Mouse (Mus musculus) lung, adult 2 months (tissue): ENCODE data around the gene P2ry13.

Source experiments
- CTCF ChIP-seq: fragments of 200-500 bp; IDR thresholded peaks from 2 replicates; pipeline ENCODE4 v1.5.1; 2011; ENCODE audit warnings: mild to moderate bottlenecking, low read length, control low read depth; ENCODE audit not compliant: insufficient read depth
- POLR2A ChIP-seq: fragments of 200-500 bp; IDR thresholded peaks from 2 replicates; pipeline ENCODE4 v1.6.1; 2011; ENCODE audit warnings: low read depth, mild to moderate bottlenecking, control low read depth, low read length, borderline replicate concordance; ENCODE audit errors: extremely low read depth

DNA sequence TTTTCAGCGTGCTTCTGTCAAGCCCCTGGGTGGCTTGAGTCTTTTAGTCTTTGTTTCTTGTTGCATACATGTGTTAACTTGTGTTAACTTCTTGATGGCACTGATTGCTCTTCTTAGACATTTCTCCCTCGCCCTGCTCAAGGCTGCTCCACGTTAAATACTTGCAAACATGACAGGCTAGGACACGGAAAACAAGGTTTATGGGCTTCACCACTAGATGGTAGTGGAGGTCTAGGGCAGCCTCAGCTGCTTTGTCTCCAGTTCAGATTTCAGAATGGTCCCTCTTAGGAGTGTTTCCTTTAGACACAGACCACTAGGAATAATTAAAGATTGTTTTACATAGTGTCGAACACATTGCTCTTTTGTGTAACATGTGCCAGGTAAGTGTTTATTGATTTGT, 35.4 kb downstream of the P2ry13 start:
- TF ChIP-seq POLR2A: no peak
- TF ChIP-seq CTCF: peak; percentile 41; the same call in 1 of the 2 replicates
